Mouse (Mus musculus) right cerebral cortex, postnatal 14 days (tissue): Measurements from ENCODE around the gene Ptcd3.
"Not testable (repeated sequence)": the region's sequence is repeated elsewhere in the genome, so short reads cannot be mapped to it uniquely, and the experiment has no call there.

Experiments used
- DNase-seq: peaks from one replicate; pipeline ENCODE4 v3.0.0; 2022

Ptcd3 gene

GRCm38 (mm10) chr6:71908481-71909381 is at the start of gene Ptcd3, which contains the start of gene Polr1a:
Gene Ptcd3, minus strand, starts transcription at chr6:71908750.
Gene Polr1a, plus strand, starts transcription at chr6:71909053.
- DNase-seq: peak; percentile 94

- DNase-seq: no peak
These were observed 42.6 kb upstream of the Ptcd3 start for GRCm38 (mm10) chr6:71951192-71951591.

GRCm38 (mm10) chr6:71950592-71950991 is 42.0 kb upstream of the Ptcd3 start:
- DNase-seq: no peak

GRCm38 (mm10) chr6:71949721-71950120 is 41.2 kb upstream of the Ptcd3 start:
- no peak for DNase-seq

- no peak for DNase-seq
These were observed 37.6 kb upstream of the Ptcd3 start for GRCm38 (mm10) chr6:71946121-71946520.

GRCm38 (mm10) chr6:71945101-71945500 is 36.6 kb upstream of the Ptcd3 start:
- no peak for DNase-seq

GRCm38 (mm10) chr6:71940912-71941311 is 32.4 kb upstream of the Ptcd3 start:
- no peak for DNase-seq

- no peak for DNase-seq
These were observed 27.2 kb upstream of the Ptcd3 start for GRCm38 (mm10) chr6:71935737-71936136.

GRCm38 (mm10) chr6:71934081-71934556 is 25.6 kb upstream of the Ptcd3 start:
- DNase-seq: no peak

- DNase-seq: no peak
These were observed 23.8 kb upstream of the Ptcd3 start for GRCm38 (mm10) chr6:71932347-71932746.

GRCm38 (mm10) chr6:71930830-71931437 is 22.4 kb upstream of the Ptcd3 start:
- no peak for DNase-seq

- no peak for DNase-seq
These were observed 21.5 kb upstream of the Ptcd3 start for GRCm38 (mm10) chr6:71930053-71930452.

- peak; percentile 61 for DNase-seq
These were observed 19.4 kb upstream of the Ptcd3 start for GRCm38 (mm10) chr6:71927911-71928310.

- DNase-seq: not testable (repeated sequence)
These were observed 16.7 kb upstream of the Ptcd3 start for GRCm38 (mm10) chr6:71925233-71925632.

- DNase-seq: no peak
These were observed 12.2 kb upstream of the Ptcd3 start for GRCm38 (mm10) chr6:71920752-71921151.

GRCm38 (mm10) chr6:71911686-71912450 is 3.3 kb upstream of the Ptcd3 start:
- no peak for DNase-seq

- DNase-seq: no peak
These were observed 1.3 kb upstream of the Ptcd3 start for GRCm38 (mm10) chr6:71909840-71910239.

GRCm38 (mm10) chr6:71909384-71909783 is 834 bp upstream of the Ptcd3 start:
- DNase-seq: no peak

GRCm38 (mm10) chr6:71907702-71908235 is 781 bp downstream of the Ptcd3 start:
- no peak for DNase-seq

- no peak for DNase-seq
These were observed 15.3 kb downstream of the Ptcd3 start for GRCm38 (mm10) chr6:71893263-71893662.

GRCm38 (mm10) chr6:71877965-71878760 is 30.4 kb downstream of the Ptcd3 start:
- DNase-seq: no peak

- no peak for DNase-seq
These were observed 37.2 kb downstream of the Ptcd3 start for GRCm38 (mm10) chr6:71871396-71871795.
